In the genomic region with DNA sequence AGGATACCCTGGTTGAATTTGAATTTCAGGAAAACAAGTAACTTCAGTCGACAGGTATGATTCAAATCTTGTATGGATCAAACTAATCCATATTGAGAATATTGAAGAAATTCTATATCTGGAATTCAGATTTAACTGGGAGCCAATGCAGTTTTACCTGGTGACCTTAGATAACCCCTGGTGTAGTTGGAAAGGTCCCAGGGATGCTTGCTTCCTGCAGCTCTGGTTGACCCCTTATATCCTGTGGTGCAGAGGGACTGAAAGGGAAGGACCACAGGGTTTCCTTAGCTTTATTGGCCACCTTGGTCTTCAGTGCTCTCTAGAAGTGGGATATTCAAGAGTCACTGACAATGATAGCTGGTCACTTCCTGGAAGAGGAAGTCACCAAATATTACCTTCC, we compare ENCODE assay signal across 12 mouse cellular contexts.
"Had no signal": no experiment of that assay in that cellular context is flagged by ENCODE, and none has a peak within 500 bp of the region (broad histone marks: within the 10 kb centered on the region; RNA-seq: fewer than 3 reads in every experiment).

No protein-coding gene starts in this region.

- DNase-seq: left cerebral cortex, postnatal 4 days; liver; liver, embryonic 13.5 days; liver, postnatal 0 days; lung, adult 18-20 months; lung, adult 2 months; lung, embryonic 14.5 days; lung, postnatal 10 days; lung, postnatal 14 days; lung, postnatal 36 days; lung, postnatal 4 days; midbrain, embryonic 14.5 days had no signal
